Mouse (Mus musculus): ENCODE measurements at regions not wholly inside any gene's neighbourhood (a gene's known extent, or its start where the extent isn't known, plus 50 kb on each side); places are given as distances from the start of the nearest gene placed in this dataset.

GRCm38 (mm10) chr3:17667016-17667415, 281.2 kb upstream of the Cypt12 start:
- no peak for DNase-seq

DNA sequence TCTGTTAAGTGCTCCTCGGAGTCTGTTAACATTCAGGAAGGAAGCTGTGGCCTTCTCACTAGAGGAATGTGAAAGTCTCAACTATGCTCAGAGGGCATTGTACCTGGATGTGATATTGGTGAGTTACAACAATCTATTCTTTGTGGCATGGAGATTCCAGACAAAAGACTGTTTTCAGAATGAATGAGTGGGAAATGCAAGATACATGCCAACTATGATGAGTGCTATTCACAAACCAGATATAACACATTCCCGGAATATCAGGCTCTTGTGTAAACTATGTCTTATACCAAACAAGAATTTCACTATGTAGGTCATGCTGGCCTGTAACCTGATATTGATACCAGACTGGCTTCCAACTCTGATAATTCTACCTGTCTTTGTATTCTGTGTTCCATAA, 279.4 kb upstream of the Cypt12 start:
- no peak for DNase-seq
